ENCODE assay signal across 8 mouse cellular contexts in genomic region chr1:69105493-69106321, GRCm38 (mm10). TPM values are rescaled to one million over a fixed set of nuclear protein-coding genes. Genes with fewer than 3 reads are reported as not detected.
DNase-seq lines count a peak whose midpoint lies in the region; ATAC-seq and TF ChIP-seq lines count a peak whose summit lies in the region.

No protein-coding gene starts in this region.

- peak; percentile 21; the same call in 1 of the 2 replicates for ATAC-seq in forebrain, embryonic 16.5 days
- peak; percentile 52 for ATAC-seq in hindbrain, postnatal 0 days
- peak; percentile 87 for ATAC-seq in midbrain, embryonic 11.5 days (ENCODE audit: low FRiP score)

- intact Hi-C loops in left cerebral cortex, postnatal 36 days (cut with DNase I): no loop called here

- H3K27ac ChIP-seq in cerebellum, adult 2 months (ENCODE audit: insufficient read depth, low read length): peak overlapping the region; percentile 62
- H3K27ac ChIP-seq in forebrain, embryonic 16.5 days (ENCODE audit: low read length): peak overlapping the region; percentile 66
- peak overlapping the region; percentile 81 for H3K27ac ChIP-seq in hindbrain, postnatal 0 days
- H3K27ac ChIP-seq in midbrain, embryonic 11.5 days (ENCODE audit: low read depth, low read length): peak overlapping the region; percentile 84

- H3K9ac ChIP-seq in forebrain, embryonic 16.5 days (replicated peaks; ENCODE audit: low read depth, low read length): peak overlapping the region; percentile 77
- peak overlapping the region; percentile 67 for H3K9ac ChIP-seq in hindbrain, postnatal 0 days (replicated peaks; ENCODE audit: low read length)
- H3K9ac ChIP-seq in midbrain, embryonic 11.5 days (ENCODE audit: low read length): peak overlapping the region; percentile 84

- peak overlapping the region; percentile 98 for H3K4me2 ChIP-seq in forebrain, embryonic 16.5 days (ENCODE audit: low read length)
- peak overlapping the region; percentile 90 for H3K4me2 ChIP-seq in hindbrain, postnatal 0 days (ENCODE audit: low read depth, low read length)
- peak overlapping the region; percentile 62 for H3K4me2 ChIP-seq in midbrain, embryonic 11.5 days

- no peaks in the 10 kb centered on the region for H3K4me1 ChIP-seq in cerebellum, adult 2 months (ENCODE audit: control insufficient read depth, insufficient read depth, low read length)
- H3K4me1 ChIP-seq in forebrain, embryonic 16.5 days (replicated peaks; ENCODE audit: control insufficient read depth, insufficient read depth, low read length): peaks cover 31% of the 10 kb centered on the region
- no peaks in the 10 kb centered on the region for H3K4me1 ChIP-seq in hindbrain, postnatal 0 days (ENCODE audit: insufficient read depth, low read length)
- peaks cover 11% of the 10 kb centered on the region for H3K4me1 ChIP-seq in midbrain, embryonic 11.5 days (ENCODE audit: control insufficient read depth, insufficient read depth, low read length)

- TF ChIP-seq POLR2A in cerebellum, adult 2 months (IDR thresholded peaks at IDR 0.05; ENCODE audit: borderline replicate concordance, insufficient read depth, low read length): no peak

- DNase-seq in ZHBTc4 (ENCODE audit: low read depth, low spot score): peak; percentile 65
- peak; percentile 60 to 70 for DNase-seq in cerebellum, adult 2 months
- DNase-seq in hindbrain, postnatal 0 days (ENCODE audit: low spot score): peak; percentile 71
- DNase-seq in left cerebral cortex, postnatal 36 days (ENCODE audit: low spot score in 2 of 2): peak; percentile 23 to 25
- peak; percentile 97 for DNase-seq in midbrain, embryonic 11.5 days (ENCODE audit: low spot score, missing footprints)
- DNase-seq in urinary bladder, postnatal 14 days (ENCODE audit: low spot score): peak; percentile 23
- no peak for DNase-seq in c-Kit-positive CD71-positive TER-119-positive erythroid progenitor cells, embryonic 14.5 days (ENCODE audit: low spot score)

- TF ChIP-seq CTCF in cerebellum, adult 2 months (IDR thresholded peaks at IDR 0.05; ENCODE audit: borderline replicate concordance, insufficient read depth, low read depth, low read length): no peak
- peak; percentile 17; the same call in 1 of the 2 replicates for TF ChIP-seq CTCF in hindbrain, postnatal 0 days (IDR thresholded peaks at IDR 0.05; ENCODE audit: low read depth)

- WGBS in cerebellum, adult 2 months: under 1% methylated on average over 29 of the region's 29 CpGs
- under 1% methylated on average over 29 of the region's 29 CpGs for WGBS in forebrain, embryonic 16.5 days
- 1% methylated on average over 29 of the region's 29 CpGs for WGBS in hindbrain, postnatal 0 days
- under 1% methylated on average over 29 of the region's 29 CpGs for WGBS in midbrain, embryonic 11.5 days

- no peaks in the 10 kb centered on the region for H3K9me3 ChIP-seq in forebrain, embryonic 16.5 days (ENCODE audit: control insufficient read depth, low read length)
- H3K9me3 ChIP-seq in hindbrain, postnatal 0 days (ENCODE audit: low read length): no peaks in the 10 kb centered on the region
- H3K9me3 ChIP-seq in midbrain, embryonic 11.5 days (ENCODE audit: control insufficient read depth, low read length): no peaks in the 10 kb centered on the region

- no peaks in the 10 kb centered on the region for H3K27me3 ChIP-seq in cerebellum, adult 2 months (ENCODE audit: control insufficient read depth, insufficient read depth, low read length)
- H3K27me3 ChIP-seq in forebrain, embryonic 16.5 days (replicated peaks; ENCODE audit: control insufficient read depth, insufficient read depth, low read length): peaks cover 22% of the 10 kb centered on the region
- H3K27me3 ChIP-seq in hindbrain, postnatal 0 days (ENCODE audit: insufficient read depth, low read length): no peaks in the 10 kb centered on the region
- H3K27me3 ChIP-seq in midbrain, embryonic 11.5 days (ENCODE audit: control insufficient read depth, insufficient read depth, low read length): no peaks in the 10 kb centered on the region; the same call in 1 of the 2 replicates

- H3K36me3 ChIP-seq in forebrain, embryonic 16.5 days (ENCODE audit: control insufficient read depth, insufficient read depth): no peaks in the 10 kb centered on the region
- H3K36me3 ChIP-seq in hindbrain, postnatal 0 days (ENCODE audit: insufficient read depth, low read length): no peaks in the 10 kb centered on the region
- no peaks in the 10 kb centered on the region for H3K36me3 ChIP-seq in midbrain, embryonic 11.5 days (ENCODE audit: control insufficient read depth, insufficient read depth, low read length)

- peak overlapping the region; percentile 86 for H3K4me3 ChIP-seq in cerebellum, adult 2 months (replicated peaks; ENCODE audit: insufficient read depth, low read depth, low read length)
- H3K4me3 ChIP-seq in forebrain, embryonic 16.5 days (replicated peaks; ENCODE audit: low read length): peak overlapping the region; percentile 78
- H3K4me3 ChIP-seq in hindbrain, postnatal 0 days (ENCODE audit: low read length): peak overlapping the region; percentile 69
- peak overlapping the region; percentile 78 for H3K4me3 ChIP-seq in midbrain, embryonic 11.5 days (ENCODE audit: low read depth, low read length)

RNA-seq across cellular contexts. Expression of gene Erbb4, which starts 2.2 kb away (rescaled TPM):
- polyA plus RNA-seq in cerebellum, adult 2 months (2012; rRNA removed): 7.0 and 7.6 TPM in 2 replicates
- 14.0 and 15.6 TPM in 2 replicates for polyA plus RNA-seq in forebrain, embryonic 16.5 days (2015; fragmentation: Nextera tagmentation; extraction: Ambion mirVana)
- total RNA-seq in hindbrain, postnatal 0 days (2014; rRNA removed): 46.4 and 52.8 TPM in 2 replicates
- 13.3 and 13.9 TPM in 2 replicates for polyA plus RNA-seq in hindbrain, postnatal 0 days (2015; fragmentation: Nextera tagmentation; extraction: Ambion mirVana)
- 10 to 100 TPM; 54.6 to 64.0 TPM for total RNA-seq in left cerebral cortex, postnatal 36 days (2021)
- polyA plus RNA-seq in midbrain, embryonic 11.5 days (2014; fragmentation: Nextera tagmentation; extraction: Ambion mirVana): 7.0 and 8.6 TPM in 2 replicates

Comparison
In these comparisons a context has a peak if more than half of its experiments do, and no peak if none do; other contexts are left out.
1. ATAC-seq: peak in every context shown above with its lines; median percentile 87 in midbrain, embryonic 11.5 days; 52 in hindbrain, postnatal 0 days; 21 in forebrain, embryonic 16.5 days.